Mouse (Mus musculus) T-helper 2 cell (primary cell): ENCODE data around the gene 1520401A03Rik.

ENCODE experiments used
- in situ Hi-C: fragments of 300-600 bp; cut with MboI, MseI; formaldehyde crosslinking; loops from one replicate; pipeline ENCODE4 v1.15.1; 2025; ENCODE audit warnings: high pct_unique_total_duplicates

1520401A03Rik gene

DNA sequence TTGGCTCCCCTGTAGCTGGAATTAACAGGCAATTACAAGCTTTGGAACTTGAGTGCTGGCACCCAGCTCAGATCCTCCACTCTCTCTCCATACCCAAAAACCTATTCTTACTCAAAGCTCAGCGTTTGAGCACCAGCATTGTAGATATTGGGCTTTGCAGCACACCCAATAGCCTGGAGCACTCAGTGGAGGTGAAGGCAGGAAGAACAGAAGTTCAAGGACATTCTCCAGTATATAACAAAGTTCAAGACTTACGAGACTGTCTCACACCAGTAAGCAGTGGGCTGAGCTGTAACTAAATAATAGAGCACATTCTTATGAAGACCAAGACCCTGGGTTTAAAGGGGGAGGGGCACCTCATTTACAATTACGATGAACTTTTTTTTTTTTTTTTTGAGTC lies 49.8 kb downstream of the 1520401A03Rik start:
- in situ Hi-C loops = loop anchor here (5.0 kb wide), 1 partner anchor 35 kb away; no protein-coding TSS in a partner anchor

DNA sequence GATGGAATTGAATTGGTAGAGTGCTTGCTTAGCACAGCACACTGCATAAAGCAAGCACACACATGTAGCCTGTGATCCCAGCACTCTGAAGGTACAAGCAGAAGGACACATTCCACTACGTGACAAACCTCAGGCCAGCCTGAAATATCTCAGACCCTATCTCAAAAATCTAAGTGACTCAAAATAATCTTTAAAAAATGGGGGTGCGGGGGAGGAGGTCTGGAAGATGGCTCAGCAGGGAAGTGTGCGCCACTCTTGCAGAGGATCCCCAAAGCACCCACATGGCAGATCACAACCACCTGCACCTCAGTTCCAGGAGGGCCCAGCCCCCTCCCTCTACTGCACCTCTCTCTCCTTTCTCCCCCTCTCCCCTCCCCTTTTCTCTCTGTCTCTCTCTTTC lies 51.1 kb downstream of the 1520401A03Rik start:
- in situ Hi-C loops = loop anchor here (5.0 kb wide), 1 partner anchor 36 kb away; no protein-coding TSS in a partner anchor

DNA sequence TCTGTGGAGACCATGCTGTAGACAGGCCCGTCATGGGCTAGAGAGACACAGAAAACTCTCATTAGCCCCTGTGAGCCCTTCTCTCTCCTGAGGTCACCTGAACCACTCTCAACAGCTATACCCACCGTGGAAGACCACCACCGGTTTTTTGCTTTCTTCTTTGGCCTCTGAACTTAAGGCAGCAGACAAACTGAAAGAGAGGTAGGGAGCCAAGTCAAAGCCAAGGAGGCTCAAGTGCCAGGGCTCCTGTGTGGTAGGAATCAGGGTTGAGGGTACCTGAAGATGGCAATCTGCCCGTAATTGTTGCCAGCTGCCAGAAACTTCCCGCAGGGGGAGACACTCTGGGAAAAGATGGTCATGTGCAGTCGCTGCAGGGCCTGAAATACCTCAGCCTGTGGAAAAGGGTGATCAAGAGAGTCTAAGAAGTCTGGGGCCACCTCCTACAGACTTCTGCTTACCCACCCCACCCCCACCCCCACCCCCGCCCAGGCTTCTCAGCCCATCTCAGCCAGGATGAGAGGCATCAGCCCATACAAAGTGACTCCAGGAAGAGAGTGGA lies 52.0 kb downstream of the 1520401A03Rik start:
- in situ Hi-C loops = loop anchor here (5.0 kb wide), 1 partner anchor 37 kb away; no protein-coding TSS in a partner anchor

DNA sequence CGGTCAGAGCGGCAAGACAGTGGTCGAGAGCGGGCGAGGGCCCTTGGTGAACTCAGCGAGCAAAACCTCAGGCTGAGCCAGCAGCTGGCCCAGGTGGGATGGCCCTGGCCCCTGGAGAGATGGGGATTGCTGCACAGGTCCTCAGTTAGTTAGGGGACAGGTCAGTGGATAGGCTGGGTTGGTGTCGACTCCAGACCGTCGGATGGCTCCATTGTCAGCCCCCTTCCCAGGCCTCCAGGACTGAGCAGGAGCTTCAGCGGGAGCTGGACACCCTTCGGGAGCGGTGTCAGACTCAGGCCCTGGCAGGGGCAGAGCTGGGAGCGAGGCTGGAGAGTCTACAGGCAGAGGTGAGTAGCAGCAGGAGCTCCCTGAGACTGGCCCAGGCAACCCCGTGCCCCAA lies 57.1 kb downstream of the 1520401A03Rik start:
- in situ Hi-C loops = no loop called here

DNA sequence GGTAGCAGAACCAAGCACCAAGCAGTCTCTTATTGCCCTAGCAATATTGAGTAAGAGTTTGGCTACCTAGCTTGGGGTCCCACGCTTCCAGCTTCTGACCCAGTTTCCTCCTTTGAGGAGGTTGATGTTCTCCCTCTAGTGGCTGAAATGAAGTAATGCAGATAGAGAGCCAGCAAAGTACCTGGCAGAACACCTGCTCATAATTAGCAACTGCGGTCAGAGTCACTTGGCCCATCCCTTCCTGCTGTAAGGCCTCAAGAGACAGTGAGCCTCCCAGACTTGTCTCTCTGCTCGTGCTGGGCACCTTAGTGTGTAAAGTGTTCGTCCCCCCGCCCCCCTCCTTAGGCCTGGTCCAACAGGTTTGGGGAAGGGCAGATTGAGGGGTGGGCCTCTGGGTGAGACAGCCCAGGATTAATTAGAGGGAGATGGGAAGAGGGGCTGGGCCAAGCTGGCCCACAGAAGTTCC lies 58.0 kb downstream of the 1520401A03Rik start:
- in situ Hi-C loops = no loop called here

DNA sequence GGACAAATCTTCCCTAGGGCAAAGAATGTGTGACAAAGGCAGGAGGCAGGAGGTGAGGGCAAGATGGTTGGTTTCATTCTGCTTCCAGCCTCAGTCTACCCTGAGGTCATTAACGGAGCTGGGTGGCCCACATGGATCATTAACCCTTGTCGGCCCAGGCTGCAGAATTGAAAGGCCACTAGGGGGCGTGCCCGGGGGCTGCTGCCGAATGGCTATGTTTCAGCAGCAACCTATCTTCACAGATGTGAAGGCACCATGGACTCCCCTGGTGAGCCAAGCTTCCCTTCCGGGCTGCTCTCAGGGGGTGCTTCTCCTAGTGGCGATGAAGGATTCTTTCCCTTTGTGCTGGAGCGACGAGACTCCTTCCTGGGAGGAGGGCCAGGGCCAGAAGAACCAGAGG lies 61.1 kb downstream of the 1520401A03Rik start:
- in situ Hi-C loops = no loop called here

DNA sequence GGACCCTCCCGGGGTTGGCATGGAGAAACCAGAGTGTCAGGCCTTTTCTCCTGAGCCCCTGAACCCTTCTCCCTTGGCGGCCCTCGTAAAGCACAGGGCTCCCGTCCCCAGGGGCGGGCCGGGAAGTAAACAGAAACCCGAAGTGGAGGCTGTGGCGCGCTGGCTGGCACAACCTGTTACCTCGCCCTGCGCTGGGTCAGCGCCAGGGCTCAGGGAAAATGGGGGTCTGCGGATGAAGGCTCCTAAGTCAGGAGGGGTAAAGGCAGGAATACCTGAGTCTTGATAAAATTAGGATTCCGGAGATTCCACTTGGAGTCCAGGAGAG lies 61.7 kb downstream of the 1520401A03Rik start:
- in situ Hi-C loops = no loop called here

DNA sequence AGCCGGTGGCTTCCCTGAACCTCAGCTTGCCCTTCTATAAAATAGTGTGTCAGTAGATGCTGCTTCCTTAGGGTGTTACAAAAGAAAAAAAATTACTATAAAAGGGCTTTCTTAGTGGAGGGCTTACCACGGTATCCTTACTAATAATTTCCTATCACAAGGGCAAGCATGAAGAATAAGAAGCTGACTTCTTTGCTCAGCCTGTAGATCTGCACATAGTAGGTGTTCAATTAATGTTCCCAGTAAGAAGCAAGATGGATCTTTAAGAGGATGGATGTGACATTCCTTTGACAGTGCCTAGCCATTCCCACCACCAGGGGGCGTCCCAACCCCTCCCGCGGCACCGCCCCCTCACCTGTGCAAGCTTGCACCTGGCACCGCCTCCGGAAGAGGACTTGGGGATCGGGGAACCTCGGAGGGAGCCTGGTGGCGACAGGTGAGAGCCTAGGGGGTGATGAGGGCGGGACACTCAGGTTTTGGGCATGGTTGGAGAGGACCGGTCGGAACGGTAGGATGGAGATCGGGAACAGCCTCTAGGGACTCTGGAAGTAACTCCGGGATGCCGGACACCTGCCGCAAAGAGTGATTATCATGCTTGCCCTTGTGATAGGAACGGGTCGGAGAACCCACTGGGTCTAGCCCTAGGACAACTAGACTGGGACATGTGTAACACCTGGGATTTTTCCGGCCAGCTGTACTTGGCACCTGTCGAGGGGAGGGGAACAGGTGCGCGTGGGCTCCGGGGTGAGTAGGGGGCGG lies 62.3 kb downstream of the 1520401A03Rik start, which contains the start of gene Bicdl2:
Gene Bicdl2, plus strand, starts transcription at position 390 of the 759 bp plus-strand sequence.
- in situ Hi-C loops = no loop called here

DNA sequence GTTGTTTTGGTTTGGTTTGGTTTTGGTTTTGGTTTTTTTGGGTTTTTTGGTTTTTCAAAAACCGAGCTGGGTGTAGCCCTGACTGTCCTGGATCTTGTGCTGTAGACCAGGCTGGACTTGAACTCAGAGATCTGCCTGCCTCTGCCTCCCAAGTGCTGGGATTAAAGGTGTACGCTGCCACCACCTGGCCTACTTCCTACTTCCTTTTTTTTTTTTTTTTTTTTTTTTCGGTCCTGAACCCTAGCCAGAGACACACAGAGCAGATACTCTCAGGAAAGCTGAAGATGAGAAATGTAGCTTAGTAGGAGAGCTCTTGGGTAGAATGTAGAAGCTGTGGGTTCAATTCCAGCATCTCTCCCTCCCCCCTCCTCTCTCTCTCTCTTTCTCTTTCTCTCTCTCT lies 64.1 kb downstream of the 1520401A03Rik start:
- in situ Hi-C loops = no loop called here
